ENCODE assay signal across 13 mouse cellular contexts in genomic region chr11:95728916-95729907, GRCm38 (mm10). TPM values are rescaled to one million over a fixed set of nuclear protein-coding genes. Genes with fewer than 3 reads are reported as not detected.
DNase-seq lines count a peak whose midpoint lies in the region; ATAC-seq and TF ChIP-seq lines count a peak whose summit lies in the region.
"Had no signal": no experiment of that assay in that cellular context is flagged by ENCODE, and none has a peak within 500 bp of the region (broad histone marks: within the 10 kb centered on the region; RNA-seq: fewer than 3 reads in every experiment).

No protein-coding gene starts in this region.

- no peak for TF ChIP-seq CTCF in midbrain, postnatal 0 days (IDR thresholded peaks at IDR 0.05)

- H3K27me3 ChIP-seq in midbrain, postnatal 0 days (ENCODE audit: insufficient read depth, low read length), result no peaks in the 10 kb centered on the region
- H3K27me3 ChIP-seq in forebrain, embryonic 11.5 days (ENCODE audit: control insufficient read depth, insufficient read depth, low read length), result no peaks in the 10 kb centered on the region
- H3K27me3 ChIP-seq: embryonic facial prominence, embryonic 15.5 days; limb, embryonic 13.5 days; midbrain, embryonic 12.5 days had no signal

- WGBS in macrophage (ENCODE audit: missing documents), result 64% methylated on average over 12 of the region's 12 CpGs
- WGBS in midbrain, postnatal 0 days, result 80% methylated on average over 12 of the region's 12 CpGs
- WGBS in forebrain, embryonic 11.5 days, result 87% methylated on average over 12 of the region's 12 CpGs

- no peaks in the 10 kb centered on the region for H3K36me3 ChIP-seq in macrophage (ENCODE audit: inconsistent target)
- H3K36me3 ChIP-seq in midbrain, postnatal 0 days (ENCODE audit: insufficient read depth, low read length), result no peaks in the 10 kb centered on the region
- no peaks in the 10 kb centered on the region for H3K36me3 ChIP-seq in forebrain, embryonic 11.5 days (ENCODE audit: control insufficient read depth, insufficient read depth, low read length)
- H3K36me3 ChIP-seq: embryonic facial prominence, embryonic 15.5 days; limb, embryonic 13.5 days; midbrain, embryonic 12.5 days had no signal

- H3K4me3 ChIP-seq in brown adipose tissue, adult 24 weeks (ENCODE audit: insufficient read depth, low read depth, low read length), result peak overlapping the region; percentile 30
- H3K4me3 ChIP-seq in macrophage (ENCODE audit: inconsistent target), result peak overlapping the region; percentile 15; the same call in 1 of the 2 replicates
- no peak overlapping the region for H3K4me3 ChIP-seq in midbrain, postnatal 0 days (ENCODE audit: low read depth, low read length)
- H3K4me3 ChIP-seq in forebrain, embryonic 11.5 days (ENCODE audit: low read depth, low read length), result no peak overlapping the region
- H3K4me3 ChIP-seq: embryonic facial prominence, embryonic 15.5 days; limb, embryonic 13.5 days; midbrain, embryonic 12.5 days had no signal

- H3K9ac ChIP-seq in midbrain, postnatal 0 days (replicated peaks; ENCODE audit: low read length, poor library complexity, severe bottlenecking), result no peak overlapping the region
- H3K9ac ChIP-seq in forebrain, embryonic 11.5 days (ENCODE audit: low read length), result no peak overlapping the region
- H3K9ac ChIP-seq: embryonic facial prominence, embryonic 15.5 days; limb, embryonic 13.5 days; midbrain, embryonic 12.5 days had no signal

- H3K27ac ChIP-seq in brown adipose tissue, adult 24 weeks (replicated peaks; ENCODE audit: low read depth, low read length), result peak overlapping the region; percentile 49
- H3K27ac ChIP-seq in macrophage, result peak overlapping the region; percentile 4; the same call in 1 of the 2 replicates
- no peak overlapping the region for H3K27ac ChIP-seq in midbrain, postnatal 0 days (ENCODE audit: low read depth, low read length)
- H3K27ac ChIP-seq in forebrain, embryonic 11.5 days (ENCODE audit: low read depth, low read length), result no peak overlapping the region
- H3K27ac ChIP-seq: embryonic facial prominence, embryonic 15.5 days; limb, embryonic 13.5 days; midbrain, embryonic 12.5 days; stomach, postnatal 0 days had no signal

- intact Hi-C loops in heart, postnatal 14 days (cut with DNase I), result no loop called here

- H3K4me1 ChIP-seq in brown adipose tissue, adult 24 weeks (ENCODE audit: control insufficient read depth, insufficient read depth, insufficient read length, low read length), result no peaks in the 10 kb centered on the region
- no peaks in the 10 kb centered on the region for H3K4me1 ChIP-seq in midbrain, postnatal 0 days (ENCODE audit: insufficient read depth, low read length)
- H3K4me1 ChIP-seq in forebrain, embryonic 11.5 days (replicated peaks; ENCODE audit: control insufficient read depth, insufficient read depth, low read length), result no peaks in the 10 kb centered on the region
- H3K4me1 ChIP-seq: embryonic facial prominence, embryonic 15.5 days; midbrain, embryonic 12.5 days had no signal

- no peaks in the 10 kb centered on the region for H3K9me3 ChIP-seq in midbrain, postnatal 0 days (ENCODE audit: low read length)
- no peaks in the 10 kb centered on the region for H3K9me3 ChIP-seq in forebrain, embryonic 11.5 days (ENCODE audit: control insufficient read depth, low read length)
- H3K9me3 ChIP-seq: embryonic facial prominence, embryonic 15.5 days; limb, embryonic 13.5 days; midbrain, embryonic 12.5 days had no signal

- H3K4me2 ChIP-seq in midbrain, postnatal 0 days (ENCODE audit: low read depth, low read length, poor library complexity, severe bottlenecking), result no peak overlapping the region
- H3K4me2 ChIP-seq in forebrain, embryonic 11.5 days (ENCODE audit: low read depth, low read length, severe bottlenecking), result no peak overlapping the region
- H3K4me2 ChIP-seq: embryonic facial prominence, embryonic 15.5 days; limb, embryonic 13.5 days; midbrain, embryonic 12.5 days had no signal

- peak; percentile 84 for DNase-seq in heart, adult 11 months
- no peak for DNase-seq in heart, postnatal 14 days
- peak; percentile 88 for DNase-seq in 416B (ENCODE audit: low read depth)
- no peak for DNase-seq in midbrain, postnatal 0 days (ENCODE audit: low spot score)
- DNase-seq in forebrain, embryonic 11.5 days (ENCODE audit: low spot score), result no peak
- no peak for DNase-seq in gastrocnemius, postnatal 4 days (ENCODE audit: low spot score in 2 of 2)
- DNase-seq: cerebellum, postnatal 10 days had no signal

- no peak for ATAC-seq in midbrain, postnatal 0 days (ENCODE audit: low FRiP score)
- ATAC-seq in forebrain, embryonic 11.5 days (replicated peaks; ENCODE audit: low FRiP score), result no peak

- peaks cover 100% of the 10 kb centered on the region for H3K79me2 ChIP-seq in macrophage (ENCODE audit: inconsistent target)

RNA-seq across cellular contexts. Expression of gene B130006D01Rik, which starts 5.8 kb away (rescaled TPM):
- under 1 TPM; 0.53 to 0.61 TPM for total RNA-seq in heart, postnatal 14 days (2021)
- polyA plus RNA-seq in brown adipose tissue, adult 24 weeks (2012; ENCODE audit: insufficient read depth, insufficient read length, missing spikeins), result not detected in 2 replicates
- total RNA-seq in macrophage (2018; cell fraction: chromatin; rRNA removed), result 10 to 100 TPM in 14 of 26 experiments, 1 to 10 TPM in 12; 2.5 to 48.9 (median 13.2) TPM
- total RNA-seq in macrophage (2018; cell fraction: cytosol; rRNA removed), result 1 to 10 TPM in 3 of 26 experiments, under 1 TPM in 15, not detected in 8; 0.03 to 1.2 (median 0.13) TPM
- total RNA-seq in macrophage (2018; cell fraction: nucleus; rRNA removed), result 10 to 100 TPM in 7 of 26 experiments, 1 to 10 TPM in 17, under 1 TPM in 2; 0.54 to 30.1 (median 3.9) TPM
- 0.11 to 0.15 TPM (median 0.11 TPM) in 3 replicates for polyA plus RNA-seq in macrophage (2018)
- total RNA-seq in midbrain, postnatal 0 days (2014; rRNA removed), result 0.66 and 2.1 TPM in 2 replicates
- polyA plus RNA-seq in midbrain, postnatal 0 days (2015; fragmentation: Nextera tagmentation; extraction: Ambion mirVana), result 0.32 and 0.51 TPM in 2 replicates
- 1.4 and 2.2 TPM in 2 replicates for polyA plus RNA-seq in forebrain, embryonic 11.5 days (2014; fragmentation: Nextera tagmentation; extraction: Ambion mirVana)
- total RNA-seq in gastrocnemius, postnatal 4 days (2021), result 1 to 10 TPM in 1 of 2 experiments, under 1 TPM in 1; 0.83 to 1.1 TPM

RNA-seq across cellular contexts. Expression of gene Zfp652, which starts 16.7 kb away (rescaled TPM):
- total RNA-seq in heart, postnatal 14 days (2021), result 10 to 100 TPM; 45.9 to 46.5 TPM
- 8.9 and 12.0 TPM in 2 replicates for polyA plus RNA-seq in brown adipose tissue, adult 24 weeks (2012; ENCODE audit: insufficient read depth, insufficient read length, missing spikeins)
- total RNA-seq in macrophage (2018; cell fraction: chromatin; rRNA removed), result 10 to 100 TPM in 20 of 26 experiments, 1 to 10 TPM in 6; 3.0 to 59.5 (median 33.4) TPM
- 10 to 100 TPM in 24 of 26 experiments, 1 to 10 TPM in 2; 6.1 to 53.2 (median 16.7) TPM for total RNA-seq in macrophage (2018; cell fraction: cytosol; rRNA removed)
- total RNA-seq in macrophage (2018; cell fraction: nucleus; rRNA removed), result 10 to 100 TPM in 22 of 26 experiments, 1 to 10 TPM in 4; 7.5 to 68.1 (median 28.6) TPM
- polyA plus RNA-seq in macrophage (2018), result 17.9 to 26.2 TPM (median 25.2 TPM) in 3 replicates
- 25.3 and 25.7 TPM in 2 replicates for total RNA-seq in midbrain, postnatal 0 days (2014; rRNA removed)
- 12.6 and 13.2 TPM in 2 replicates for polyA plus RNA-seq in midbrain, postnatal 0 days (2015; fragmentation: Nextera tagmentation; extraction: Ambion mirVana)
- 11.9 and 13.9 TPM in 2 replicates for polyA plus RNA-seq in forebrain, embryonic 11.5 days (2014; fragmentation: Nextera tagmentation; extraction: Ambion mirVana)
- 10 to 100 TPM; 49.2 to 53.4 TPM for total RNA-seq in gastrocnemius, postnatal 4 days (2021)

Comparison
In these comparisons a context has a peak if more than half of its experiments do, and no peak if none do; other contexts are left out.
1. DNase-seq: peak in heart, adult 11 months (single experiment) and 416B (single experiment); none in heart, postnatal 14 days (0 of 2), midbrain, postnatal 0 days (single experiment), forebrain, embryonic 11.5 days (single experiment) and gastrocnemius, postnatal 4 days (0 of 2).
2. H3K27ac ChIP-seq: peak in brown adipose tissue, adult 24 weeks (single experiment) and macrophage (single experiment); none in midbrain, postnatal 0 days (single experiment) and forebrain, embryonic 11.5 days (single experiment).
3. H3K4me3 ChIP-seq: peak in brown adipose tissue, adult 24 weeks (single experiment) and macrophage (single experiment); none in midbrain, postnatal 0 days (single experiment) and forebrain, embryonic 11.5 days (single experiment).